Mouse (Mus musculus) yolk sac, embryonic 10.5 days (tissue): Measurements from ENCODE around the gene Gm8909.
"Not testable (repeated sequence)": the region's sequence is repeated elsewhere in the genome, so short reads cannot be mapped to it uniquely, and the experiment has no call there.

ENCODE experiments used
- DNase-seq: peaks from one replicate; pipeline ENCODE4 v3.0.0-alpha.2; 2017; ENCODE audit warnings: low spot score

Gm8909 gene

DNA sequence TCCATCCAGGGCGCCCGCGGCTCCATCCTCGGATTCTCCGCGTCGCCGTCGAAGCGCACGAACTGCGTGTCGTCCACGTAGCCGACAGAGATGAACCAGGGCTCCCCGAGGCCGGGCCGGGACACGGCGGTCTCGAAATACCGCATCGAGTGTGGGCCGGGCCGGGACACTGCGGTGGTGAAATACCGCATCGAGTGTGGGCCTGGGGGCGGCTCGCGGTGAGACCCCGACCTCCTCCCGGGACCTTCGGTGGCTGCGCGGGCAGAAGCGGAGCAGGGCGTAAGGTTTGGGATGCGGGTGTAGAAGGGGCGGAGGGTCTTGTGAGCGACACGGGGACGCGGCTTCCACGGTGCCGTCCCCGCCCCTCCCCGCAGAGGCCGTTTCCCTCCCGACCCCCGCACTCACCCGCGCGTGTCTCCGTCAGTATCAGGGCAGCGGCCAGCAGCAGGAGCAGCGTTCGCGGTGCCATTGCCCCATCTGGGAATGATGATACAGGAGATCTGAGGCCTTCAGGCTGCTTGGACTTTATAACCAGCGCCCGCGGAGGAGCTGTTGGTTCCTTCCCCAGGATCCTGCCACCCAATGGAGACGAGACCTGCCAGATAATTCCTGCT is at the start of gene Gm8909:
Gm8909 (minus strand) TSS at position 499 of the 614 bp plus-strand sequence.
- DNase-seq, result no peak

DNA sequence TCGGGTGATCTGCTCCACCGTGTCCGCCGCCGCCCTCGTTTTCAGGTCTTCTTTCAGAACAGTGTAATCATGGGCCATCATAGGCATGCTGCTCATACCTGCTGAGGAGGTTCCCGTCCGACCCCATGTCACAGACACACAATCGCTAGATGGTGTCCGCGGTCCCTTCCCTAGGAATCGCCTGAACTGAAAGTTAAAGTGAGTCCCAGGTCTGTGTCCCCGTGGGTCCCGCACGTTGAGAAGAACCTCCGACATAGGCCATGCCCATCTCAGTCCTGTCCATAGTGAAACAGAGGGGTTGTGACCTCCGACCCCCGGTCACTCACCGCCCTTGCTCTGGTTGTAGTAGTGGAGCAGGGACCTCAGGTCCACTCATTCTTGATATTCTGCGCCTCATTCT is 47.2 kb upstream of the Gm8909 start:
- DNase-seq, result no peak

DNA sequence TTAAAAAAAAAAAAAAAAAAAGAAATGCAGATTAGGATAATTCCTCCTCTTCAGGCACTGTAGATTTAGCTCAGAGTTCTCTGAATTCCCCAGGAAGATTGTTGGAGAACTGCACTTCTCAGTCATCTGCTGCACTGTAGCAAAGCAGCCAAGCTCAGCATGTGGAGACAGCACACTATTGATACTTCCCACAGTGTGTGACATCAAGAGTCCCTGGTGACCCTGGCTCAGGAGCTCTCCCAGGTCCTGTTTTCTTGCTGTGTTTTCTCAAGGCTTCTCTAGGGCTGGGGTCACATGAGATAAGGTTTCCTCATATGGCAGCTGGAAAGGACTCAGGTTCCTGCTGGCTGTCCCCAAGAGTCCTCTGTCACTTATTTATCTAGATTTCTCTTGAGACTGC is 38.5 kb upstream of the Gm8909 start:
- no peak for DNase-seq

DNA sequence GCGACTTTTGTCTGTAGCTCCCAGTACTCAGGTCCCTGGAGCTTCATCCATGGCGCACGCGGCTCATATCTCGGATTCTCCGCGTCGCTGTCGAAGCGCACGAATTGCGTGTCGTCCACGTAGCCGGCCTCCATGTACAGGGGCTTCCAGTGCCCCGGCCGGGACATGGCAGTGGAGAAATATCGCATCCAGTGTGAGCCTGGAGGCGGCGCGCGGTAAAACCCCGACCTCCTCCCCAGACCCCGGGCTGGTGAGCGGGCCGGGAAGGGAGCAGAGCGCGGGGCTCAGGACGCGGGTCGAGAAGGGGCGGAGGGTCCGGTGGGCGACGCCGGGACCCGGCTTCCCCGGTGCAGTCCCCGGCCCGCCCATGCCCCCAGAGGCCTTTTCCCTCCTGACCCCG is 37.5 kb upstream of the Gm8909 start:
- DNase-seq, result no peak

DNA sequence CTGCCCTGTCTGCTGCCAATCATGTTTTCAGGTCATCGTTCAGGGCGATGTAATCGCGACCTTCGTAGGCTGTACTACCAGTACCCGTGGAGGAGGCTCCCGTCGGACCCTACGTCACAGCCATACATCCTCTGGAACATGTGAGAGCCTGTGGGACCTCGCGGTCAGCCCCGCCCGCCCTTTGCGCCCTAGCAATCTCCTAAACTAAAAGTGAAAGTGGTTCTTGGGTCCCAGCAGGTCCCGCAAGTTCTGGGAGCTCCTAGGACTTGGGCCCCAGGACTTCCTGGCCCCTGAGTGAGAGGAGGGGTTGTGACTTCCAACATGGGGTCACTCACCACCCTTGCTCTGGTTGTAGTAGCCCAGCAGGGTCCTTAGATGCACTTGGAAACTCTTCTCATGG is 37.1 kb upstream of the Gm8909 start:
- no peak for DNase-seq

DNA sequence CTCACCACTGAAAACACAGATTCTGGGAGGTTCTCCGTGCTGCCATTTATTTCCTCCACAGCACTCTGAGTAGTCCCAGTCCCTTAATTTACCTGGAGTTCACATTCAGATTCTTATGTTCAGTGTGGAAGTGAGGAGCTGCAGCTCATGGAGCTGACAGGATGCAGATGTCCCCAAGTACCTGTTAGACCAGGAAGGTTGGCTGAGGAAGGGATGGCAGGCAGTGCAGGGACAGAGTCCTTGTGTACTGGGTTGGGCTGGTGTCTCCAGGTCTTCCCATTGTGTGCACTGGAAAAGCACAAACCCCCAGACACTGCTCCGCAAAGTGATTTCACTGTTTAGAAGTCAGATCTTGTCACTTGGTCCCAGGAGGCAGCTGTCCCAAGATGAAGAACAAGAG is 33.5 kb upstream of the Gm8909 start:
- DNase-seq, result no peak

DNA sequence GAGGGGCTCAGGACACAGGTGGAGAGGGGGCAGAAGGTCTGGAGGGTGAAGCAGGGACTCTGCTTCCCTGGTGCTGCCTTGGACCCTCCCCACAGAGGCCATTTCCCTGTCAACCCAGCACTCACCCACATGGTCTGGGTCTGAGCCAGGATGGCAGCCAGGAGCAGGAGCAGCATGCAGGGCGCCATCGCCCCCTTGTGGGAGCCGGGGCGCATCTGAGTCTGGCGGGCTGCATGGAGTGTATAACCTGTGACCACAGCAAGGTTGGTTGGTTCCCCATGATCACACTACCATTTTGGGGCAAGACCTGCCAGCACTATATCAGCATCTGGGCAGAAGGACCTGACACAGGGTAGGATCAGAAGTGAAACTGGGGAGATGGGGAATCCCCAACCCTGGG is 30.0 kb upstream of the Gm8909 start:
- no peak for DNase-seq

DNA sequence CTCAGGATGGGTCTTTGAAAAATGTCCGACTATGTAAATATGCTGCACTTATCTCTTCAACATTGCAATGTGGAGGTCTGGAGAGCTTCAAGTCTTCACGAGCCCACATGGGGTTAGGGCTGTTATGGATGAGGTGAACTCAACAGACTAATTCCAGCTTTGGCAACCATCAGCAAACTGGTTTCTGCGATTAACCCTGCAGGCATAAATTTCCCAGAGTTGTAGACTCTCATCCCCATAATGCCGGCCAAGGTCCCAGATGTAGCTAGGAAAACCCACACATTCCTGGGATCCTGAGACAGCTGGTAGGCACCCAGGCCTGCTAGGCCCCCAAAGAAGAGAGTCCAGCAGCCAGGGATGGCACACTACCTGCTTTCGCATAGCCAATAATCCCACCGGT is 26.1 kb upstream of the Gm8909 start:
- no peak for DNase-seq

DNA sequence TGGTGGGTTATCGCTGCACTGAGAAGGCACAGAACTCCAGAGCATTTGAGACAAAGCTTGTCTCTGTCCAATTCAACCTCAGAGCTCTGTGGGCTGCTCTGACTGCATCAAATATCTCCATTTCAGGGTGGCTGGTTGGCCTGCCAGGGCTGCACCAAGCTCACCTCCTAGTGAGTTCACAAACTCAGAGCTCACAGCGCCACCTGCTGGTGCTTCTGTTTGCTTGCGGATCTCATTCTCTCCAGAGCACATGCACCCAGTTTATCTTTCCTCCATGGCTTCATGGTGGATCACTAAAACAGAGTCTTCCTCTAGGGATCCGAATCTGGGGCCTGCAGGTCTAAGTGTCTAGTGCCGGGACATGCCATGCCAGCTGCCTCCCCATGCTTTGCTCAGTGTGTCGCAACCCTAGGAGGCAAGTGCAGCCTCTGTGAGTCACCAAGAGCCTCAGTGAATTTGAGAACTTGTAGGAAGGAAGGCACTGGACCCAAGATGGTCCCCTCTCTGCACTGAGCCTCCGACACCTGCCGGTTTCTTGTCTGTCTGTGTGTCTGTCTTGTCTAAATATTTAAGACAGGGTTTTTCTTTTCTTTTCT is 25.3 kb upstream of the Gm8909 start:
- peak; percentile 47 for DNase-seq

DNA sequence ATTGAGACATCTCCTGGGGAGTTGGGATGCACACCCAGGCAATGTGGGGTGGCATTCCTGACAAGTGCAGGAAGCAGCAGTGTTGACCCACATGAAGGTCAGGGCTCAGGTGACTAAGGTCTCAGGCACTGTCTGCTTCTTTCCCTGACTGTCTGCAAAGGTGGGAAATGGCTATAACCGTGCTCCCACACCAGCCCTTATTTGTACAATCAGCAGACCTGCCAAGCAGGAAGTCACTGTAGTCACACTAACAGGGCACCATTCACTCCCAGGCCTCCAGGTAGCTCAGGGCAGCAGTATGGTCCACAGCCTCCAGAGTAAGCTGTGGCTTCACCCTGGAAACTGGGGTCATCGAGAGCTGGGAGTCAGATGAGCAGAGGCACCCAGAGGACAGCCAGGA is 24.0 kb upstream of the Gm8909 start:
- no peak for DNase-seq

DNA sequence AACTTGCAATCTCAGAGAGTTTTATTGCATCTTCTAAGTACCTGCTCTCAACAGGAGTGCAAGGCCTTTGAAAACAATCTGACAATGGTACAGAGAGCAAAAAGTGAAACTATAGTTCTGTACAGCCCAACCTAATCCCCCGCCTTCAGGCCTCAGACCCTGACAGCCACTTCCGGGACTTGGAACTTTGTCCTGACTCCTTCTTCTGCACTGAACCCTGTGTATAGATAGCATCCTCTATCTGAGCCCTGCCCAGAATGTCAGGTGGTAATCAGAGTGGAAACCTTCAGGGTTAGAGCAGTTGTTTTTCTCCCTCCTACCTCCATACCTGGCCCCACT is 21.8 kb upstream of the Gm8909 start, which contains the start of gene H2-T3:
H2-T3 (minus strand) TSS at position 119 of the 339 bp plus-strand sequence.
- DNase-seq, result no peak

DNA sequence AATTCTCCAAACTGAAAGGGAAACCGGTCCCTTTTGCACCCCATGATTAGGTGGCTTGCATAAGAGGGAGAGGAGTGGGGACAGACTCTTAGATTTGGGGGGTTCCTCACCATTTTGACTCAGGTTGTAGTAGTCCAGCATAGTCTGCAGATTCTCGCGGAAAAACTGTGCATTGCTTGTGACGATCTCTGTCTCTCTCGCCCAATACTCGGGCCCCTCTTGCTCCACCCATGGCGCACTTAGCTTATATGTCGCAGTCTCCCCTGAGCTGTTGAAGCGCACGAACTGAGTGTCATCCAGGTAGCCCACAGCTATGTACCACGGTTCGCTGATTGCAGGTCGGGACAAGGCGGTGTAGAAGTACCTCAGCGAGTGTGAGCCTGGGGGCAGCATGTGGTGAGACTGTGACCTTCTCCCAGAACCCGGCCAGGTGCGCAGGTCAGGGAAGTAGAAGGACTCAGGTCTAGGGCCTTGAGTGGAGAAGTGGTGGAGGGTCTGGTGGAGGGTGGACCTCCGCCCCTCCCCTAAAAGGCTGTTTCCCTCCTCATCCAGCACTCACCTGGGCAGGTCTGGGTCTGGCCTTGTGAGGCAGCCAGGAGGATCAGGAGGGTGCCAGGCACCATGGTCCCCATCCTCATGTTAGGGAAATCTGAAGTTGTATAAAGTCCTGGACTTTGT is 21.3 kb upstream of the Gm8909 start:
- no peak for DNase-seq

DNA sequence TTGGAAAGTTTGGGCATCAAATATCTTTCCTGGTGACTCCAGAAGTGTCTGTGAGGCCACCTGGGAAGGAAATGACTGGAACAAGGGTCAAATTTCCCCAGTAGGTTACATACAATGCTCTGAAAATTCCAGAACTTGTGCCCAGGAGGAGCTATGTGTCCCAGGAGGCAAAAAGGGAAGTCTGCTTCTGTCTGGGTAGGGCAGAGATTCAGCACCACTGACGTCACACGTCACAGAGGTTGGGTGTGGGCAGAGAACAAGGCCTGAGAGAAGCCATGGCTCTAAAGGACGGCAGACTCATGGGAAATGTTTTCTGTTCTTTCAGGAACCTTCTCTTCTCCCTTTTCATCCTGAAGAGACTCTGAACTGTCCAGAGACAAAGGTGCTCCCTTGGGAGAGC is 19.2 kb upstream of the Gm8909 start:
- no peak for DNase-seq

DNA sequence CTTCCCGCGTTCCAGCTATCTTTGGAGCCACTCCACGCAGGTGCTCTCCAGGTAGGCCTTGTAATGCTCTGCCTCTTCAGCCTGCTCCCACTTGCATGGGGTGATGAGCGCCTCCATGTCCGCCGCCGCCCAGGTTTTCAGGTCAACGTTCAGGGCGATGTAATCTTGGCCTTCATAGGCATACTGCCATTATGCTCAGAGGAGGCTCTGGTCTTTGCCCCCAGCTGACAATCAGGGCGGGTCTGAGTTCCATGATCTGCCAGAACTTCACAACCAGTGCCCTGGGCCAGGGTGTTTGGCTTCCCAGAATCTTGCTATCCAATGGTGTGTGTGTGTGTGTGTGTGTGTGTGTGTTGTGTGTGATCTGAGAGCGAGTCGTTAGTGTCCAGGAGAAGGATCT is 13.9 kb upstream of the Gm8909 start:
- DNase-seq, result no peak

DNA sequence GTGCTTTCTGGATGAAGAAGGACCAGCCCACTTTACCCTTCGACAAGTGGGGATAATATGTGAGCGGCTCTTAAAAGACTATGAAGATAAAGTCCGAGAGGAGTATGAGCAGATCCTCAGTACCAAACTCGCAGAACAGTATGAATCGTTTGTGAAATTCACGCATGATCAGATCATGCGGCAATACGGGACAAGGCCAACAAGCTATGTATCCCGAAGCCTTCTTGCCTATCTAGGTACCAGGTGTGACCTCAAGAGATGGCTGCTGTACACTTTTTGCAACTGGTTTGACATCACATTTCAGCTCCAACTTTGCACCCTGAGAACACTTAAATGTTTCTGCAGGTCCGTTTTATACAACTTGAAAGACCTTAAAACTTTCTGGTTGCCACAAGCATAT is 11.1 kb upstream of the Gm8909 start:
- DNase-seq, result not testable (repeated sequence)

DNA sequence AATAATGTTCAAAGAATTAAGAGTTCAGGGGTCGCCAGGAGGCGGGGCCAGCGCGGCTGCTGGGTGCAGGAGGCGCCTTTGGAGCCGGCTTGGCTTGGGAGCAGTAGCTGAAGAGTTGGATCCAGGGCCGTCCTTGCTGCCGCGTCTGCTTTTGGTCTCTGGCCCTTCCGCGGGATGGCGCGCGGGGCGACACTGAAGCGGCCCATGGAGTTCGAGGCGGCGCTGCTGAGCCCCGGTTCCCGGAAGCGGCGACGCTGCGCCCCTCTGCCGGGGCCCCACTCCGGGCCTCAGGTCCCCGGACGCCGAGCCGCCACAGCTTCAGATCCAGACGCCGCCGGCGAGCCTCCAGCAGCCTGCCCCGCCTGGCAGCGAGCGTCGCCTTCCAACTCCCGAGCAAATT is 10.6 kb upstream of the Gm8909 start:
- peak; percentile 20 for DNase-seq

DNA sequence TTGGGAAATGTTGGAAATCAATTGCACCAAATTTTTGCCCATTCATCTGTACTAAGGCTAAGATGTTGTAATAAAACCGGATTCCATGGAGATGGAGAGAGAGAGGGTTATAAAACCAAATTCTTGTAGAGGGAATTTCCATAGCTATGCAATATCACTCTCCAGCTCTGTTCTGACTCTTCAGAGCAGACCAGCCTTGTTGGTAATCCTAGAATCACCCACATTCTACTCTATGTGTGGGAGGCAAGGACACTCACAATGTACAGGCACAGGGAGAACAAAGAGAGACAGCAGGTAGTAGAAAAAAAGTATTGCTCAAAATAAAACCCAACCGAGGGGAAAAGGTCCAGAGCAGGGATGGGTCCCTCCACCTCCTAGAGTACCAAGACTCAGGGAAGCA is 7.8 kb upstream of the Gm8909 start:
- not testable (repeated sequence) for DNase-seq

DNA sequence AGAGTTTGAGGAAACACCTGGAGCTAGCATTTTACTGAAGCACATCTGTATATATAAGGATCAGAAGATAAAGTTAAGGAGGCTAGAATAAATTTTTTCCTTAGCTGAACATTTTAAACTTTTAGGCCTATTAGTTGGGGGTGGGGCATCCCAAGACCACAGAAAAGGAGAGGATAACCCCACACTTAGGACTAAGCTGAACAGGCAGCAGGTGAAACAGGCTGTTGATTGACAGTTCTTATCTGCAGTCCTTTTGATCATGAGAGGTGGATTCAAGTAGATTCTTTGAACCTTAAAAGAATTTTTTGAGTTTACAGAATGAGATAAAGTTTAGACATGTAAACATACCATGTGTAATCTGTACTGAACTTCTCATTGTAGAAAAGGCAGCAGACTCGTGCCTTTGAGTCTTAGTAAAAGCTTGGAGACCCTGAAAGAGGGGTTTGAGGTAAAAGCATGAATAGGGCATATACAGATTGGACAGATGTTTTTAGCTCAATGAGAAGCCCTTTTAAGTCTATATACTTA is 2.0 kb upstream of the Gm8909 start:
- DNase-seq, result no peak

DNA sequence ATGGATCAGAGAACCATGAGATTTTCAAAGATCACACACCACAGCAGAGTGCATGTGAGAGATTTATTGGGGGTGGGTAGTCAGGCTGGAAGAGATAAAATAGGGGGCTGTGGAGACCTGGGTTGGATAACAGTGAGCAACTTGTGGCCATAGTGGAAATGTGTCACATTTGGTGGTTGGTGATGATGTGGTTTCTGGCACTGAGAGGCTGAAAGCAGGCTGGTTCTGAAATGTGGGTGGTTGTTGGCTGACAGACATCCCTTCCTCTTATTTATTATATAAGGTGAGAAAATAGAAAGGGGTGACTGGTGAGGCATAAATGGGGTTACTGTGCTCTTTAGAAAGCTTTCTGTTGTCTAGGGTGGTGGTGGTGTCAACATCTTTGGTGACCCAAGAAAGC is 1.4 kb upstream of the Gm8909 start:
- no peak for DNase-seq

DNA sequence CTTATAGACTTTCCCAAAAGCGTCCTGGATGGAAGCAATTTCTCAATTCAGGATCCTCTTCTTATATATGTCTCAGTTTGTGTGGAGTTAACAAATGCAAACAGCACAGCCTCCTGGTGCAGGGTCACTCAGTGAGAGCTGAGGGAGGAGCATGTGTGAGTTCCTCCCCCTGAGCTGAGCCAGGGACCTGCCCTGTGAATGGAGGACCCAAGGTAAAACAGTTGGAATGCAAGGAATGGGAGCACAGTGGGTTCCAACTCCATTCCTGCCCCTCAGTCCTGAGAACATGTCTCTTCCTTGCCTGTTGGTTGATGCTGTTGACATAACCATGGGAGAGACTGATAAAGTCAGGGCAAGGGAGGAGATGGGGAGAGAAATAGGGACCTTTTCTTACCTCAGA is 757 bp upstream of the Gm8909 start:
- not testable (repeated sequence) for DNase-seq

DNA sequence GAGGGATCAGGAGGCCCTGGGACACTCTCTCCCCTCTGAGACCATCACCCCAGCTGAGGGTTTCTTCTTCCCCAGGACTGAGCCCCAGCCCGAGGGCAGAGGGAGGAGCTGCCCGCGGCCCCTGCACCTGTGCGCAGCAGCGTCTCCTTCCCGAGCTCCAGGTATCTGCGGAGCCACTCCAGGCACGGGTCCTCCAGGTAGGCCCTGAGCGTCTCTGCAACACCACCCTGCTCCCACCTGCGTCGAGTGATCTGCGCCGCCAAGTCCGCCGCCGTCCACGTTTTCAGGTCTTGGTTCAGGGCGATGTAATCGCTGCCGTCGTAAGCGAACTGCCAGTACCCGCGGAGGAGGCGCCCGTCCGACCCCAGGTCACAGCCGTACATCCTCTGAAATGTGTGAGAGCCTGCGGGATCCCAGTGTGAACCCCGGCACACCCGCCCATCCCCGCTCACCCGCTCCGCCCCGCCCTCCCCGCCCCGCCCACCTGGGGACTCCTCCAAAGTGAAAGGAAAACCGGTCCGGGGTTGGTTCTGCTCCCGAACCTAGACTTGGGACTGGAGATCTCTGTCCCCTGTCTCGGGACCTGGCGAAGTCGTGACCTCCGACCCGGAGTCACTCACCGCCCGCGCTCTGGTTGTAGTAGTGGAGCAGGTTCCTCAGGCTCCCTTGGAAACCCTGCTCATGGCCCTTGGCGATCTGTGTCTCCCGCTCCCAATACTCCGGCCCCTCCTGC is 865 bp downstream of the Gm8909 start:
- no peak for DNase-seq

DNA sequence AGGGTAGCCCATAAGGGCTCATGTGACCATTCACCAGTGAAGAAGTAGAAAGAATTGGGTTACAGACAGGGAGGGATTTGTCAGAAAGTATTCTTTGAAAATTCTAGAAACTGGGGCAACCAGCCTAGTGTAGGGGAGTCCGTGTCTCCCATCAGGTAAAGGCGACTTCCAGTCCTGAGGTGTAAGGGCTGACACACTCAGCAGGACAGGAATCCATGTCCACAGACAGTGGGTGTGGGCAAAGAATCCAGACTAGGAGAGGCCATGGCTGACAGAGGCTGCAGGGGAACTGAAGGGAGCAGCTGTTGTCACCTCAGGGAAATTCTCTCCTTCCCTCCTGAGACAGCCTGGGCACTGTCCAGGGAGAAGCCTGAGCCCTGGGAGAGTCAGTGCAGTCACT is 1.4 kb downstream of the Gm8909 start:
- not testable (repeated sequence) for DNase-seq
